Mouse (Mus musculus) bone marrow macrophage, adult 2 months (primary cell): Measurements from ENCODE around the gene Mpzl3.

Source experiments
- CTCF ChIP-seq: IDR thresholded peaks from 2 replicates; pipeline ENCODE4 v1.5.1; 2012; ENCODE audit warnings: low read depth, mild to moderate bottlenecking, low read length, moderate library complexity
- POLR2A ChIP-seq: IDR thresholded peaks from 2 replicates; pipeline ENCODE4 v1.6.1; 2012; ENCODE audit warnings: mild to moderate bottlenecking, low read depth, low read length, borderline replicate concordance

GRCm38 (mm10) chr9:45055082-45055713, at the start of gene Mpzl3:
- TF ChIP-seq POLR2A = no peak
- no peak for TF ChIP-seq CTCF
